Mouse (Mus musculus) liver, postnatal 0 days (tissue): ENCODE data around the gene Lrfn2. TPM values are rescaled to one million over a fixed set of nuclear protein-coding genes. Genes with fewer than 3 reads are reported as not detected.

Experiments used
- ATAC-seq: fragments of 200-750 bp; cut with Nextera tagmentation; 2 replicates; pipeline ENCODE4 v1.8.0; 2017; ENCODE audit warnings: mild to moderate bottlenecking, moderate library complexity
- DNase-seq: peaks from one replicate; pipeline ENCODE4 v3.0.0-alpha.2; 2016
- H3K27ac ChIP-seq: fragments of 300-500 bp; sonication (generic); 2 replicates; pipeline ENCODE4 v1.5.1; 2014; ENCODE audit warnings: antibody characterized with exemption, moderate library complexity, mild to moderate bottlenecking, low read depth
- H3K27me3 ChIP-seq: fragments of 300-500 bp; sonication (generic); 2 replicates; pipeline ENCODE4 v1.6.1; 2014; ENCODE audit warnings: low read length, control low read depth, mixed read lengths; ENCODE audit not compliant: insufficient read depth
- H3K36me3 ChIP-seq: fragments of 300-500 bp; sonication (generic); replicated peaks from 2 replicates; pipeline ENCODE4 v1.6.1; 2014; ENCODE audit warnings: mild to moderate bottlenecking, control low read depth, low read length, moderate library complexity, mixed read lengths; ENCODE audit not compliant: insufficient read depth
- H3K4me1 ChIP-seq: fragments of 300-500 bp; sonication (generic); 2 replicates; pipeline ENCODE4 v1.6.1; 2014; ENCODE audit warnings: antibody characterized with exemption, mild to moderate bottlenecking, control low read depth; ENCODE audit not compliant: insufficient read depth
- H3K4me2 ChIP-seq: fragments of 300-500 bp; sonication (generic); 2 replicates; pipeline ENCODE4 v1.6.1; 2014; ENCODE audit warnings: low read depth, mild to moderate bottlenecking, low read length, moderate library complexity, mixed read lengths
- H3K4me3 ChIP-seq: fragments of 300-500 bp; sonication (generic); 2 replicates; pipeline ENCODE4 v1.5.1; 2014; ENCODE audit warnings: low read depth, low read length
- H3K9ac ChIP-seq: fragments of 300-500 bp; sonication (generic); replicated peaks from 2 replicates; pipeline ENCODE4 v1.6.1; 2014; ENCODE audit warnings: mild to moderate bottlenecking, moderate library complexity
- H3K9me3 ChIP-seq: fragments of 300-500 bp; sonication (generic); 2 replicates; pipeline ENCODE4 v1.6.1; 2016; ENCODE audit warnings: mild to moderate bottlenecking, control low read depth, low read length, mixed read lengths
- CTCF ChIP-seq: sonication (generic); IDR thresholded peaks from 2 replicates; pipeline ENCODE4 v1.5.1; 2016; ENCODE audit warnings: antibody characterized with exemption, low read depth
- EP300 ChIP-seq: IDR thresholded peaks from 2 replicates; pipeline ENCODE4 v1.6.1; 2016; ENCODE audit warnings: antibody characterized with exemption, low read depth, mild to moderate bottlenecking
- WGBS: fragments of 180-500 bp; shearing (Covaris S2); extraction: QIAGEN DNeasy Blood & Tissue Kit; methylation state at CpG from one replicate; pipeline ENCODE4 v1.1.7; 2014; ENCODE audit not compliant: insufficient replicate concordance; 5-methylcytosine and 5-hydroxymethylcytosine counted together
- polyA plus RNA-seq: library from polyadenylated mRNA; unstranded; fragments of >200 nt; fragmentation: Nextera tagmentation; extraction: Ambion mirVana; gene quantifications from 2 replicates; pipeline ENCODE4 v1.2.1, GENCODE M21; 2015

Gene Lrfn2
- polyA plus RNA-seq, 1 experiment from 2014 or later, result not detected

DNA sequence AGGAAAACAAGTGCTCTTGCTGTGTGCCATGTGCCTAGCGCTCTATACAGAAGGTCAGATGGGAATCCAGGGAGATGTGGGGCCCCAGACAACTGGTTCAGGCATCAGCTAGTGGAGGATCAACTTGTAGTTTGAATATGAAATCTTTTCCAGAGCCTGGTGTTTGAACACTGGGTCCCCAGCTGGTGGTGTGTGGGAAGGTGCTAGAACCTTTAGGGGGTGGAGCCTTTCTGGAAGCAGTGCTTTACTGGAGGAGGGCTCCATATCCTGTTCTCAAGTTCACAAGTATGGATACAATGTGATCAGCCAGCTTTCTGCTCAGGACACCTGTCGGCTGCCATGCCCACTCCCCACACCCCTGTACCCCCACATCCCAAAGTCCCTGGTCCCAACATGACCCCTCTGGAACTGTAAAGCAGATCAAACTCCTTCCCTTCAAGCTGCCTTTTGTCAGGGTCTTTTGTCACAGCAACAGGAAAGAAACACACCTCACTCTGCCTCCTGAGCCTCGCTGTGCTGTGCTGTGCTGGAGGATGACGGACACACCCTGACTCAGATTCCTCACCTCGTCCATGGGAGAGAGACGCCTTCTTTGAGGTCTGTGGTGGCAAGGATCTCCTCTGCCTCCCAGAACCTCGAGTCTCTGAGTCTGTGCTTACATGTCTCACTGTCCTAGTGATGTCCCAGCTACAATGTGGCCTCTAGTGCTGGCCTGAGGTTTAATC, 81.9 kb downstream of the Lrfn2 start:
- peaks cover under 1% of the 10 kb centered on the region; the same call in 1 of the 2 replicates for H3K4me1 ChIP-seq
- DNase-seq, result no peak
- H3K27ac ChIP-seq, result no peak overlapping the region
- H3K9ac ChIP-seq, result no peak overlapping the region
- WGBS, result 62% methylated on average over 7 of the region's 7 CpGs
- no peak overlapping the region for H3K4me3 ChIP-seq
- no peak overlapping the region for H3K4me2 ChIP-seq
- ATAC-seq, result no peak
- TF ChIP-seq CTCF, result no peak
- no peak for TF ChIP-seq EP300
- H3K27me3 ChIP-seq, result no peaks in the 10 kb centered on the region
- no peaks in the 10 kb centered on the region for H3K9me3 ChIP-seq
- H3K36me3 ChIP-seq, result no peaks in the 10 kb centered on the region

DNA sequence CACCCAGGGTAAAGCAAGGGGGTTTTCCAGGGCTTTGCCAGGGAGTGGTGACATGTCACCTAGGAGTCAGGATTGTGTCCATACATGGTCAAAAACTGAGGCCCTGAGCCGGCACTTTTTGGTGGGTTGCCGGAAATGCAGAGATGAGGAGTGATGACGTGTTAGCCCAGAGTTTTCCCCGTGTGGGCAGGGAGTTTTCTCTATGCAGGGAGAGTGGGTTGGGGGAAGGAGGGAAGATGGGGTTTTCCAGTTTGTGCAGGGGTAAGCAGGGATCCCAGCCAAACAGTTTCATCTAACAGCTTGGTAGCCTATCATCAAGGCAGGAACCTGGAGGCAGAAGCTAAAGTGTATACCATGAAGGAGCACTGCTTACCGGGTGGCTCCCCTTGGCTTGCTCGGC, 83.2 kb downstream of the Lrfn2 start:
- WGBS, result 85% methylated on average over 6 of the region's 6 CpGs
- no peak overlapping the region for H3K27ac ChIP-seq

DNA sequence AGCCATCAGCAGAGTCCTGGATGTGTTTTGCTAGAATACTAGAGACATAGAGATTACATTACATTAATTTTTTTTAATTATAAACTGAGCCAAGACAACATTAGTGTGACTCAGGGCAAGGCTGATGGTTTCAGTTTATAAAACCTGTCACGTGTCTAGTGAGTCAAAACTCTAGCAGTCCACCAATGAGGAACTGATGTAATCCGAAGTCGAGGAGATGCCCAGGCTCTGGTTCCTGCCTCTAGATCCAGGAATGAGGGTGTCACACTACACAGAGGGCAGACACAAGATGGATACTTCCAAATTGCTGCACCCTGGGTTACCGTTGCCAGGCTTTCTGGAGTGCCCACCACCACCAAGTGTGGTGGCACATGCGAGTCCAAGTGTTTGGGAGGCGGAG, 84.0 kb downstream of the Lrfn2 start:
- H3K9me3 ChIP-seq, result no peaks in the 10 kb centered on the region
- H3K27me3 ChIP-seq, result no peaks in the 10 kb centered on the region
- no peak overlapping the region for H3K27ac ChIP-seq
- no peaks in the 10 kb centered on the region for H3K36me3 ChIP-seq
- peaks cover 3% of the 10 kb centered on the region; the same call in 1 of the 2 replicates for H3K4me1 ChIP-seq
- DNase-seq (no peak), ATAC-seq (no peak)
- WGBS, result 66% methylated on average over 6 of the region's 6 CpGs
- H3K9ac ChIP-seq, result no peak overlapping the region
- TF ChIP-seq CTCF, result no peak
- TF ChIP-seq EP300, result no peak
- H3K4me2 ChIP-seq, result no peak overlapping the region
- H3K4me3 ChIP-seq, result no peak overlapping the region

More for the DNA sequence above, 83.2 kb downstream of the Lrfn2 start:
- Histone ChIP-seq H3K9ac (no peak overlapping the region), H3K4me2 (no peak overlapping the region), H3K36me3 (no peaks in the 10 kb centered on the region), H3K4me1 (peaks cover 3% of the 10 kb centered on the region; the same call in 1 of the 2 replicates), H3K27me3 (no peaks in the 10 kb centered on the region), H3K4me3 (no peak overlapping the region), H3K9me3 (no peaks in the 10 kb centered on the region)
- ATAC-seq (no peak), DNase-seq (no peak)
- TF ChIP-seq EP300 (no peak), CTCF (no peak)

DNA sequence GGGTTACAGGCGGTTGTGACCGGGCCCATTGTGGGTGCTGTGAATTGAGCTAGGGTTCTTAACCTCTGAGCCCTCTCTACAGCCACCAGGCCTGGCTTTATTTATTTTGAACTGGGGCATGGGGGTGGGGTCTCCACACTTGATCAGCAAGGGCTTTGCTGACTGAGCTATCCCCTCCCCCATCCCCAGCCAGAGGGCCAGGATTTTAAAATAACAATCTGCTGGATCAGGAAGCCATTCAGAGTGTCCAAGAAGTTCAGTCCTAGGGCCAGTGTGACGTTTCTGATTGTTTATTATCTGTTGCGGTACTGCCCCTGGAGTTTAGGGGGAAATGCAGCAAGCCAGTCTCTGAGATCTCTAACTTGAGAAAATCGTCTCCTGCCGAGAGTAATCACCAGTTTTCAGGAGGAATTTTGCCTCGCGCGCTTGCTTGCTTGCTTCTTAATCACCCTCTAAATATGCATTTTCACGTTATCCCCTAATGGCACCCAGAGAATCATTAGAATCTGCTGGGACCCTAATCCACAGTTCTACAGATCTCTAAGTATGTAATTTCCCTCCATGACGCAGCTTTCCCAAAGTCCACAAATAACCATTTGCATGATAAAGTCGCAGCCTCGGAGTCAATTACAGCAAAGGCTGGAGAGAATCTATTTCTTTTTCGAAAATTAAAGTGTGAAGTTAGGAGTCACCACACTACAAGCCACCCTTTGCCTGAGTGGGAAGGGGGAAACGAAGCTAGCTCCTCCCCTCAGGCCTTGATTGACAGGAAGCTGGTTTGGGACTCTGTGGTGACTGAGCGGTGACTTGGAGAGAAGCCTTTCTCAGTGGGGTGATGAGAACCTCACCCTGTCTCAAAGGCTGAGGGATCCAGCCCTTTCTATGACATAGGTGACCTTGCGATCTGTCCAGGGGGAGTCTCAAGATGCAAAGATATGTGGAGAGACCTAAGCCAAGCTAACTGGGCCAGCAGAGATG, 85.5 kb downstream of the Lrfn2 start:
- 59% methylated on average over 17 of the region's 17 CpGs for WGBS
- no peak overlapping the region for H3K27ac ChIP-seq
- no peak overlapping the region for H3K4me3 ChIP-seq
- no peaks in the 10 kb centered on the region for H3K27me3 ChIP-seq
- no peaks in the 10 kb centered on the region for H3K9me3 ChIP-seq
- peaks cover 3% of the 10 kb centered on the region; the same call in 1 of the 2 replicates for H3K4me1 ChIP-seq
- no peak overlapping the region for H3K9ac ChIP-seq
- H3K4me2 ChIP-seq, result no peak overlapping the region
- no peaks in the 10 kb centered on the region for H3K36me3 ChIP-seq
- no peak for ATAC-seq
- TF ChIP-seq EP300 (no peak), CTCF (no peak)
- DNase-seq, result no peak

DNA sequence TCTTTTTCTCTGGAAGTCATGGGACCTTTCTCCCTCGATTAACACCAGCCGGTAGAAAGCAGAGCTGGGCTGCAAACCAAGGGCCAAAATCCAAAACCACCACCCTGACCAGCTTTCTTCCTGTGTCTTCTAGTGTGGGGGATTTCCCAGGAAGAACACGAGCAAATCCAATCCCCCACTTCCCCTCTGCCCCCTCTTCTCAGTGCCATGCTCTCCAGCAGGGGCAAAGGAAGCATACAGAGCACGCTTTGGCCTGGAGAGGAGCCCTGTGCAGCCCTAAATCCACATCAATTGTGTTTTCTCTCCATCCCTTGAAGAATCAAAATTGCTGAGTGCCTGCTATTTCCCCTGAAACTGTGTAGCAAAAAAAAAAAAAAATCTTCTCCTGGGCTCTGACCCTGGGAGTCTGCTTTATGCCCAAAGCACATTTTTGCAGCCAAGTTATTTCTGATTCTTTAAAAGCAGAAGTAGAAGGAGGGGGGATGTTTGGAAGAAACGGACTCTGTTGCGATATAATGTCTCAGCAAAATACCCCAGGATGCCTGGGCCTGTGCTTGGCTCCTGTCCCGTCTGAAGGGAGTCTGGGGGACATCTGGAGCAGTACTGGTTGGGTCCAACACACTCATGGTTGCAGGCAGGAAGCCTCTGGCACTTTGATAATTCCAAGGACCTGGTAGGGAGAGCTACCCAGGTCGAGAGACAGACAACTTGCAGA, 86.8 kb downstream of the Lrfn2 start:
- H3K4me2 ChIP-seq, result no peak overlapping the region
- H3K27ac ChIP-seq, result no peak overlapping the region
- no peak overlapping the region for H3K4me3 ChIP-seq
- TF ChIP-seq EP300, result no peak
- no peak for TF ChIP-seq CTCF
- no peaks in the 10 kb centered on the region for H3K27me3 ChIP-seq
- 43% methylated on average over 8 of the region's 8 CpGs for WGBS
- no peak for DNase-seq
- H3K9ac ChIP-seq, result no peak overlapping the region
- H3K9me3 ChIP-seq, result no peaks in the 10 kb centered on the region
- no peaks in the 10 kb centered on the region for H3K36me3 ChIP-seq
- H3K4me1 ChIP-seq, result peaks cover 3% of the 10 kb centered on the region; the same call in 1 of the 2 replicates
- ATAC-seq, result no peak
